Mouse (Mus musculus): Measurements from ENCODE around the gene Olfr1388. TPM values are rescaled to one million over a fixed set of nuclear protein-coding genes. Genes with fewer than 3 reads are reported as not detected.
"Not testable (repeated sequence)": the region's sequence is repeated elsewhere in the genome, so short reads cannot be mapped to it uniquely, and the experiment has no call there.

Gene Olfr1388
- polyA plus RNA-seq, 1 experiment: not detected

DNA sequence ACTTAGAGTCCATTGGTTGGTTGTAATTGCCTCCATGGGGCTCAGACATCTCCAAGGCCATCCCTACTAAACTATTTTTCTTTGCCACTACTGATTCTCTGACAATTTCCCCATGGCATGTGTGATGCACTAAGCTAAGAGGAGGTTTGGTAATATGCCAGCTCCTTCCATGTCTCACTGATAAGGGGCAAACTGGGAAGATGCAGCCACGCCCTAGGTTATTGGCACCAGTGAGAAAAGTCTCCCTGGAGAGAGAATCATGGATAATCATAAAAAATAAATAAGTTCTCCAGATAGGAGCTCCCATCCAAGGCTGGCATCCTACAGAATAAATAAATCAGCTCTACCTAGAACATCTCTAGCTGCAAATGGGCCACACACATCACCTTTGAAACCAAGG lies 18.6 kb downstream of the Olfr1388 start, which contains the start of gene Olfr1387:
Gene Olfr1387 (plus strand): TSS at position 301 of the 400 bp plus-strand sequence.
- no peak for DNase-seq (ENCODE audit: low read depth in 1 of 2, low spot score in 2 of 2)
- 73% methylated on average over 1 of the region's 1 CpGs for WGBS

DNA sequence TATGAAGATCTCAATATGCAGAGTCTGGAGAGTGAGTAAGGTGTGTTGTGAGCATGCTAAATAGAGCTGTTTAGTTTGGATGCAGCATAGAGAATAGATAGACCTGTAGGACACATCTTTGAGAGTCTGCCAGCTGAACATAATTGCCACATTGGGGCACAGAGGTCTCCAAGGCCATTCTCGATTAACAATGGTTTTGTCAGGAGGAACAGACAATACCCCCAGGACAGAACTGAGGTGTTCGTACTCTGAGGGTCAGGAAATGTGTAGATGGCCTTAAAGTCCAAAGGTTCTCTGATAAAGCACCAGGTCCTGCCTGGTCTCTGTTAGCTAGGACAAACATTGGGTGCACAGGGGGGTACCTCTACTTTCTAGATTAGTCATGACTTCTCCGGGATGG lies 28.3 kb downstream of the Olfr1388 start, which contains the start of gene Olfr1386:
Gene Olfr1386 (plus strand): TSS at position 301 of the 400 bp plus-strand sequence.
- DNase-seq (ENCODE audit: low read depth in 1 of 2, low spot score in 2 of 2); H3K4me3 ChIP-seq (ENCODE audit: extremely low read depth, insufficient read depth, insufficient read length); H3K27me3 ChIP-seq (ENCODE audit: control insufficient read depth, insufficient read depth, low read length); H3K36me3 ChIP-seq (ENCODE audit: control insufficient read depth, insufficient read depth, low read length); H3K4me1 ChIP-seq (ENCODE audit: control insufficient read depth, insufficient read depth, insufficient read length); H3K27ac ChIP-seq (ENCODE audit: insufficient read depth, low read length): not testable (repeated sequence)
- 90% methylated on average over 3 of the region's 3 CpGs for WGBS

More for the DNA sequence above, 18.6 kb downstream of the Olfr1388 start, which contains the start of gene Olfr1387:
- Histone ChIP-seq H3K27me3 (ENCODE audit: control insufficient read depth, insufficient read depth, low read length) (no peaks in the 10 kb centered on the region), H3K4me3 (ENCODE audit: extremely low read depth, insufficient read depth, insufficient read length) (no peak within 1 kb of the TSS), H3K27ac (ENCODE audit: insufficient read depth, low read length) (no peak within 1 kb of the TSS), H3K4me1 (ENCODE audit: control insufficient read depth, insufficient read depth, insufficient read length) (no peaks in the 10 kb centered on the region), H3K36me3 (ENCODE audit: control insufficient read depth, insufficient read depth, low read length) (no peaks in the 10 kb centered on the region)
- TF ChIP-seq POLR2A (IDR thresholded peaks at IDR 0.05; ENCODE audit: low read depth, low read length): no peak
- TF ChIP-seq CTCF (IDR thresholded peaks at IDR 0.05; ENCODE audit: extremely low read depth, insufficient read depth, insufficient read length, insufficient replicate concordance): no peak

DNA sequence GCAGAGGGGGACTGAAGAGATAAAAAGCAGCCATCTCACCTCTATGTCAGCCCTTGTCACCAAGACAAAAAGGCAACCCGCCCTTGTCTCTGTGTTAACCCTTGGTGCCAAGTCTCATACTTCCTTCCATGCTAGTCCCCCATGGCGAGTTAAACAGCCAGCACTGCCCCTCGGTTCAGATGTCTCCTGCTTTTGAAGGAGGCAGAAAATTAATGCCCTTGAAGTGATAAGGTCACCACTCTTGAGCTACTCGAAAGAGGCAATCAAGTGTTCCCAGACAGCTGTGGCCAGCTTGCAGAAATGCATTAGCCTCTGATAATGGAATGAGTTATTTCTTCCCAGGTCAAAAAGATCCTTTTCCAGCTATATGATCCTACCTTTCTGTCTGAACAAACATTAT lies 49.5 kb downstream of the Olfr1388 start:
- no peak for TF ChIP-seq POLR2A (IDR thresholded peaks at IDR 0.05; ENCODE audit: low read depth, low read length)
- TF ChIP-seq CTCF (IDR thresholded peaks at IDR 0.05; ENCODE audit: extremely low read depth, insufficient read depth, insufficient read length, insufficient replicate concordance): no peak
- H3K36me3 ChIP-seq (ENCODE audit: control insufficient read depth, insufficient read depth, low read length): no peaks in the 10 kb centered on the region
- H3K27me3 ChIP-seq (ENCODE audit: control insufficient read depth, insufficient read depth, low read length): no peaks in the 10 kb centered on the region

DNA sequence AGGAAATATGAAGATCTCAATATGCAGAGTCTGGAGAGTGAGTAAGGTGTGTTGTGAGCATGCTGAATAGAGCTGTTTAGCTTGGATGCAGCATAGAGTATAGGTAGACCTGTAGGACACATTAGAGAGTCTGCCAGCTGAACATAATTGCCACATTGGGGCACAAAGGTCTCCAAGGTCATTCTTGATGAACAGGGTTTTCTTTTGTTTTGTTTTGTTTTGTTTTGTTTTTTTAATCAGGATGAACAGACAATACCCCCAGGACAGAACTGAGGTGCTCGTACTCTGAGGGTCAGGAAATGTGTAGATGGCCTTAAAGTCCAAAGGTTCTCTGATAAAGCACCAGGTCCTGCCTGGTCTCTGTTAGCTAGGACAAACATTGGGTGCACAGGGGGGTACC lies 52.3 kb downstream of the Olfr1388 start, which contains the start of gene Olfr1385:
Gene Olfr1385 (plus strand): TSS at position 301 of the 400 bp plus-strand sequence.
- not testable (repeated sequence) for H3K4me3 ChIP-seq (ENCODE audit: extremely low read depth, insufficient read depth, insufficient read length); DNase-seq (ENCODE audit: low read depth in 1 of 2, low spot score in 2 of 2); H3K4me1 ChIP-seq (ENCODE audit: control insufficient read depth, insufficient read depth, insufficient read length); H3K36me3 ChIP-seq (ENCODE audit: control insufficient read depth, insufficient read depth, low read length); H3K27ac ChIP-seq (ENCODE audit: insufficient read depth, low read length); H3K27me3 ChIP-seq (ENCODE audit: control insufficient read depth, insufficient read depth, low read length)
- 68% methylated on average over 1 of the region's 1 CpGs for WGBS

More for the DNA sequence above, 49.5 kb downstream of the Olfr1388 start:
- Histone ChIP-seq H3K27ac (ENCODE audit: insufficient read depth, low read length) (no peak overlapping the region), H3K4me1 (ENCODE audit: control insufficient read depth, insufficient read depth, insufficient read length) (no peaks in the 10 kb centered on the region), H3K4me3 (ENCODE audit: extremely low read depth, insufficient read depth, insufficient read length) (no peak overlapping the region)
- WGBS: 66% methylated on average over 4 of the region's 4 CpGs
- DNase-seq (ENCODE audit: low read depth in 1 of 2, low spot score in 2 of 2): no peak

Other genes with a start within 250 kb of the Olfr1388 start
- 3.9 and 6.9 TPM in 2 replicates for gene Btnl9, start 249.5 kb upstream of the Olfr1388 start, polyA plus RNA-seq (2012; rRNA removed)
- 1.4 and 2.4 TPM in 2 replicates for gene Zfp62, start 233.3 kb upstream of the Olfr1388 start, polyA plus RNA-seq (2012; rRNA removed)
- gene Mgat1, start 192.4 kb upstream of the Olfr1388 start, polyA plus RNA-seq (2012; rRNA removed): 222 and 255 TPM in 2 replicates
- 0.06 TPM in 2 replicates for gene Olfr1393, start 158.3 kb upstream of the Olfr1388 start, polyA plus RNA-seq (2012; rRNA removed)
- not detected in 2 replicates for gene Olfr1392, start 151.3 kb upstream of the Olfr1388 start, polyA plus RNA-seq (2012; rRNA removed)
- not detected in 2 replicates for gene Olfr10, start 131.9 kb upstream of the Olfr1388 start, polyA plus RNA-seq (2012; rRNA removed)
- not detected in 2 replicates for gene Olfr1391, start 113.9 kb upstream of the Olfr1388 start, polyA plus RNA-seq (2012; rRNA removed)
- not detected in 2 replicates for gene Olfr1390, start 101.4 kb upstream of the Olfr1388 start, polyA plus RNA-seq (2012; rRNA removed)
- not detected in 2 replicates for gene Olfr1389, start 13.6 kb upstream of the Olfr1388 start, polyA plus RNA-seq (2012; rRNA removed)
- gene Olfr1387, start 18.7 kb downstream of the Olfr1388 start, polyA plus RNA-seq (2012; rRNA removed): not detected in 2 replicates
- gene Olfr1386, start 28.4 kb downstream of the Olfr1388 start, polyA plus RNA-seq (2012; rRNA removed): not detected in 2 replicates
- not detected in 2 replicates for gene Olfr1385, start 52.4 kb downstream of the Olfr1388 start, polyA plus RNA-seq (2012; rRNA removed)
- gene Olfr1384, start 70.1 kb downstream of the Olfr1388 start, polyA plus RNA-seq (2012; rRNA removed): not detected in 2 replicates
- not detected in 2 replicates for gene Olfr1383, start 83.0 kb downstream of the Olfr1388 start, polyA plus RNA-seq (2012; rRNA removed)
- not detected in 2 replicates for gene Olfr1382, start 91.6 kb downstream of the Olfr1388 start, polyA plus RNA-seq (2012; rRNA removed)
- gene Olfr1381, start 106.8 kb downstream of the Olfr1388 start, polyA plus RNA-seq (2012; rRNA removed): not detected in 2 replicates
- gene Olfr1380, start 120.3 kb downstream of the Olfr1388 start, polyA plus RNA-seq (2012; rRNA removed): not detected in 2 replicates
- 6.6 and 7.3 TPM in 2 replicates for gene Flt4, start 172.6 kb downstream of the Olfr1388 start, polyA plus RNA-seq (2012; rRNA removed)
- gene Scgb3a1, start 227.0 kb downstream of the Olfr1388 start, polyA plus RNA-seq (2012; rRNA removed): 0.28 TPM in 1 of 2 replicates, not detected in the other

All from spleen, adult 2 months (tissue).